12 mouse cellular contexts compared by ENCODE assay signal in the genomic region with DNA sequence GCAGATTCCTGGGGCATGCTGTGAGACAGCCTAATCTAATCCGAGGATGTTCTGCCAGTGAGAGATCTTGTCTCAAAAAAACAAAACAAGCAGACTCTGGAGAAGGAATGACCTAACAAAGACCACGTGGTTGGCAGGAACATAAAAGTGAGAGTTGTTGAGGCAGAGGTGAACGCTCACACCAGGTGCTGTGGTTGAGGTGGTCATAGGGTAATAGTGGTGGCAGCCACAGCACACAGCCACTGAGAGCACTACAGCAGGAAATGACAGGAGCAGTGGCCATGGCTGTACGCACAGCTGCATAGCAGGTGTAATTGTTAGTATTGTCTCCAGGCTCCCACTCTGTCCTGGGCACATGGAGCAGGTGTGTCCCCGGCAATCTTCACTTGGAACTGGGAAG.
"Had no signal": no experiment of that assay in that cellular context is flagged by ENCODE, and none has a peak within 500 bp of the region (broad histone marks: within the 10 kb centered on the region; RNA-seq: fewer than 3 reads in every experiment).

No protein-coding gene starts in this region.

- H3K27ac ChIP-seq: intestine, embryonic 15.5 days; limb, embryonic 13.5 days; liver, embryonic 14.5 days; midbrain, embryonic 15.5 days; neural tube, embryonic 12.5 days had no signal

- H3K4me3 ChIP-seq: intestine, embryonic 15.5 days; limb, embryonic 13.5 days; midbrain, embryonic 15.5 days; neural tube, embryonic 12.5 days had no signal

- H3K4me1 ChIP-seq: intestine, embryonic 15.5 days; limb, embryonic 13.5 days; midbrain, embryonic 15.5 days; neural tube, embryonic 12.5 days had no signal

- H3K27me3 ChIP-seq: intestine, embryonic 15.5 days; midbrain, embryonic 15.5 days; neural tube, embryonic 12.5 days had no signal

- DNase-seq: kidney, adult 18-20 months; kidney, postnatal 25 days; layer of hippocampus, adult 9-11 months; layer of hippocampus, postnatal 36 days; left cerebral cortex, postnatal 4 days; lung, adult 18-20 months; right cerebral cortex, postnatal 14 days had no signal

- H3K9ac ChIP-seq: intestine, embryonic 15.5 days; limb, embryonic 13.5 days; liver, embryonic 14.5 days; midbrain, embryonic 15.5 days; neural tube, embryonic 12.5 days had no signal

- H3K9me3 ChIP-seq: intestine, embryonic 15.5 days; limb, embryonic 13.5 days; midbrain, embryonic 15.5 days; neural tube, embryonic 12.5 days had no signal

- H3K36me3 ChIP-seq: intestine, embryonic 15.5 days; limb, embryonic 13.5 days; midbrain, embryonic 15.5 days; neural tube, embryonic 12.5 days had no signal
